Mouse (Mus musculus) heart, adult 2 months (tissue): Measurements from ENCODE around the gene Rbfox3.

Experiments used
- CTCF ChIP-seq: fragments of 200-600 bp; IDR thresholded peaks from 2 replicates; pipeline ENCODE4 v1.8.1; 2022; ENCODE audit warnings: antibody characterized with exemption, mild to moderate bottlenecking, moderate library complexity
- EP300 ChIP-seq: fragments of 200-500 bp; IDR thresholded peaks from 2 replicates; pipeline ENCODE4 v1.6.1; 2011; ENCODE audit warnings: low read depth, low read length, control low read depth; ENCODE audit not compliant: insufficient read depth

GRCm38 (mm10) chr11:118892876-118893275 lies 18.5 kb downstream of the Rbfox3 start:
- no peak for TF ChIP-seq EP300
- no peak for TF ChIP-seq CTCF
